Mouse (Mus musculus) lung, embryonic 16.5 days (tissue): ENCODE measurements at regions not wholly inside any gene's neighbourhood (a gene's known extent, or its start where the extent isn't known, plus 50 kb on each side); places are given as distances from the start of the nearest gene placed in this dataset.

Source experiments
- ATAC-seq: fragments of 200-750 bp; cut with Nextera tagmentation; 2 replicates; pipeline ENCODE4 v1.8.0; 2017; ENCODE audit warnings: low read depth, mild to moderate bottlenecking, moderate library complexity
- H3K27ac ChIP-seq: fragments of 300-500 bp; sonication (generic); 2 replicates; pipeline ENCODE4 v1.5.1; 2014; ENCODE audit warnings: mild to moderate bottlenecking, control low read depth, low read length
- H3K27me3 ChIP-seq: fragments of 300-500 bp; sonication (generic); 2 replicates; pipeline ENCODE4 v1.6.1; 2014; ENCODE audit warnings: low read depth, low read length, mixed read lengths; ENCODE audit not compliant: control insufficient read depth, insufficient read depth
- H3K36me3 ChIP-seq: fragments of 300-500 bp; sonication (generic); 2 replicates; pipeline ENCODE4 v1.6.1; 2014; ENCODE audit warnings: low read length; ENCODE audit not compliant: control insufficient read depth, insufficient read depth
- H3K4me1 ChIP-seq: fragments of 300-500 bp; sonication (generic); replicated peaks from 2 replicates; pipeline ENCODE4 v1.6.1; 2014; ENCODE audit warnings: low read length, mixed read lengths; ENCODE audit not compliant: control insufficient read depth, insufficient read depth
- H3K4me2 ChIP-seq: fragments of 300-500 bp; sonication (generic); 2 replicates; pipeline ENCODE4 v1.6.1; 2014; ENCODE audit warnings: low read depth, low read length, control low read depth
- H3K4me3 ChIP-seq: fragments of 300-500 bp; sonication (generic); 2 replicates; pipeline ENCODE4 v1.5.1; 2014; ENCODE audit warnings: mild to moderate bottlenecking, low read length, control low read depth
- H3K9ac ChIP-seq: fragments of 300-500 bp; sonication (generic); 2 replicates; pipeline ENCODE4 v1.6.1; 2014; ENCODE audit warnings: low read length, control low read depth
- H3K9me3 ChIP-seq: fragments of 300-500 bp; sonication (generic); 2 replicates; pipeline ENCODE4 v1.6.1; 2016; ENCODE audit warnings: low read length; ENCODE audit not compliant: control insufficient read depth
- WGBS: fragments of 180-500 bp; shearing (Covaris S2); extraction: QIAGEN DNeasy Blood & Tissue Kit; methylation state at CpG from one replicate; pipeline ENCODE4 v1.1.7; 2014; 5-methylcytosine and 5-hydroxymethylcytosine counted together

- ATAC-seq = no peak
- no peaks in the 10 kb centered on the region for H3K9me3 ChIP-seq
- H3K27me3 ChIP-seq = no peaks in the 10 kb centered on the region
- no peaks in the 10 kb centered on the region for H3K4me1 ChIP-seq
- no peak overlapping the region for H3K9ac ChIP-seq
- no peaks in the 10 kb centered on the region for H3K36me3 ChIP-seq
- no peak overlapping the region for H3K4me3 ChIP-seq
- H3K27ac ChIP-seq = no peak overlapping the region
- no peak overlapping the region for H3K4me2 ChIP-seq
- WGBS = 96% methylated on average over 3 of the region's 3 CpGs
Measured at GRCm38 (mm10) chr4:127534411-127534810, 176.4 kb upstream of the Gjb5 start.

- no peaks in the 10 kb centered on the region for H3K4me1 ChIP-seq
- no peaks in the 10 kb centered on the region for H3K27me3 ChIP-seq
- no peak for ATAC-seq
- no peaks in the 10 kb centered on the region for H3K36me3 ChIP-seq
- no peaks in the 10 kb centered on the region for H3K9me3 ChIP-seq
- H3K9ac ChIP-seq = no peak overlapping the region
- 77% methylated on average over 4 of the region's 4 CpGs for WGBS
- H3K4me2 ChIP-seq = no peak overlapping the region
- no peak overlapping the region for H3K27ac ChIP-seq
- H3K4me3 ChIP-seq = no peak overlapping the region
Measured at GRCm38 (mm10) chr4:127533726-127534125, 175.7 kb upstream of the Gjb5 start.

GRCm38 (mm10) chr4:127530779-127531178, 172.8 kb upstream of the Gjb5 start:
- H3K4me1 ChIP-seq = no peaks in the 10 kb centered on the region
- no peak for ATAC-seq
- H3K27me3 ChIP-seq = no peaks in the 10 kb centered on the region
- H3K9ac ChIP-seq = no peak overlapping the region
- 83% methylated on average over 11 of the region's 11 CpGs for WGBS
- no peaks in the 10 kb centered on the region for H3K9me3 ChIP-seq
- H3K36me3 ChIP-seq = no peaks in the 10 kb centered on the region
- no peak overlapping the region for H3K27ac ChIP-seq
- H3K4me3 ChIP-seq = no peak overlapping the region
- H3K4me2 ChIP-seq = no peak overlapping the region

- no peaks in the 10 kb centered on the region for H3K36me3 ChIP-seq
- H3K9me3 ChIP-seq = no peaks in the 10 kb centered on the region
- ATAC-seq = no peak
- H3K4me2 ChIP-seq = no peak overlapping the region
- no peak overlapping the region for H3K27ac ChIP-seq
- WGBS = 83% methylated on average over 2 of the region's 2 CpGs
- H3K4me3 ChIP-seq = no peak overlapping the region
- H3K4me1 ChIP-seq = no peaks in the 10 kb centered on the region
- no peak overlapping the region for H3K9ac ChIP-seq
- H3K27me3 ChIP-seq = no peaks in the 10 kb centered on the region
Measured at GRCm38 (mm10) chr4:127522151-127522550, 164.2 kb upstream of the Gjb5 start.

- no peak overlapping the region for H3K9ac ChIP-seq
- no peaks in the 10 kb centered on the region for H3K36me3 ChIP-seq
- no peak overlapping the region for H3K4me2 ChIP-seq
- no peaks in the 10 kb centered on the region for H3K9me3 ChIP-seq
- no peaks in the 10 kb centered on the region for H3K27me3 ChIP-seq
- H3K4me3 ChIP-seq = no peak overlapping the region
- H3K27ac ChIP-seq = no peak overlapping the region
- 91% methylated on average over 1 of the region's 1 CpGs for WGBS
- no peak for ATAC-seq
- no peaks in the 10 kb centered on the region for H3K4me1 ChIP-seq
Measured at GRCm38 (mm10) chr4:127517978-127518377, 160.0 kb upstream of the Gjb5 start.

GRCm38 (mm10) chr4:127517539-127517938, 159.6 kb upstream of the Gjb5 start:
- Histone ChIP-seq H3K36me3 (no peaks in the 10 kb centered on the region), H3K4me3 (no peak overlapping the region), H3K27ac (no peak overlapping the region), H3K4me2 (no peak overlapping the region), H3K9ac (no peak overlapping the region), H3K27me3 (no peaks in the 10 kb centered on the region), H3K9me3 (no peaks in the 10 kb centered on the region), H3K4me1 (no peaks in the 10 kb centered on the region)
- 78% methylated on average over 7 of the region's 7 CpGs for WGBS
- ATAC-seq = no peak

- no peak overlapping the region for H3K4me3 ChIP-seq
- H3K9ac ChIP-seq = no peak overlapping the region
- no peaks in the 10 kb centered on the region for H3K36me3 ChIP-seq
- H3K9me3 ChIP-seq = no peaks in the 10 kb centered on the region
- no peak overlapping the region for H3K27ac ChIP-seq
- H3K4me2 ChIP-seq = no peak overlapping the region
- ATAC-seq = no peak
- WGBS = 57% methylated on average over 9 of the region's 9 CpGs
- H3K27me3 ChIP-seq = no peaks in the 10 kb centered on the region
- H3K4me1 ChIP-seq = no peaks in the 10 kb centered on the region
Measured at GRCm38 (mm10) chr4:127509936-127510335, 152.0 kb upstream of the Gjb5 start.

GRCm38 (mm10) chr4:127502621-127503020, 144.6 kb upstream of the Gjb5 start:
- Histone ChIP-seq H3K27ac (no peak overlapping the region), H3K4me1 (no peaks in the 10 kb centered on the region), H3K9ac (no peak overlapping the region), H3K4me2 (no peak overlapping the region), H3K36me3 (no peaks in the 10 kb centered on the region), H3K27me3 (no peaks in the 10 kb centered on the region), H3K4me3 (no peak overlapping the region), H3K9me3 (no peaks in the 10 kb centered on the region)
- 78% methylated on average over 6 of the region's 6 CpGs for WGBS
- ATAC-seq = no peak

- Histone ChIP-seq H3K27ac (no peak overlapping the region), H3K9ac (no peak overlapping the region), H3K9me3 (no peaks in the 10 kb centered on the region), H3K4me2 (no peak overlapping the region), H3K4me3 (no peak overlapping the region), H3K36me3 (no peaks in the 10 kb centered on the region), H3K4me1 (no peaks in the 10 kb centered on the region), H3K27me3 (no peaks in the 10 kb centered on the region)
- no peak for ATAC-seq
- WGBS = 87% methylated on average over 7 of the region's 7 CpGs
Measured at GRCm38 (mm10) chr4:127501881-127502280, 143.9 kb upstream of the Gjb5 start.

GRCm38 (mm10) chr4:127487016-127487780, 129.2 kb upstream of the Gjb5 start:
- Histone ChIP-seq H3K27me3 (no peaks in the 10 kb centered on the region), H3K4me1 (no peaks in the 10 kb centered on the region), H3K27ac (no peak overlapping the region), H3K9me3 (no peaks in the 10 kb centered on the region), H3K4me2 (no peak overlapping the region), H3K9ac (no peak overlapping the region), H3K36me3 (no peaks in the 10 kb centered on the region), H3K4me3 (no peak overlapping the region)
- no peak for ATAC-seq
- 31% methylated on average over 10 of the region's 10 CpGs for WGBS
